Mouse (Mus musculus): ENCODE results near the gene Phactr3. TPM values are rescaled to one million over a fixed set of nuclear protein-coding genes. Genes with fewer than 3 reads are reported as not detected.

The Phactr3 gene
- total RNA-seq, 1 experiment, result 1.1 TPM

GRCm38 (mm10) chr2:178241374-178241773, 122.6 kb downstream of the Phactr3 start:
- no peak overlapping the region for H3K4me3 ChIP-seq (ENCODE audit: insufficient read depth in 1 of 2, low read depth in 1 of 2, low read length in 2 of 2, poor library complexity in 1 of 2, severe bottlenecking in 1 of 2)
- no peak overlapping the region for H3K9ac ChIP-seq (ENCODE audit: insufficient read depth, low read depth, low read length, poor library complexity, severe bottlenecking)
- no peak overlapping the region for H3K27ac ChIP-seq (ENCODE audit: insufficient read depth, low read depth, low read length, poor library complexity, severe bottlenecking)

GRCm38 (mm10) chr2:178242996-178243395, 124.2 kb downstream of the Phactr3 start:
- no peak for TF ChIP-seq MAFK (IDR thresholded peaks at IDR 0.05; ENCODE audit: insufficient read depth, low read depth, low read length)
- no peak for TF ChIP-seq CHD2 (IDR thresholded peaks at IDR 0.05; ENCODE audit: low read depth, low read length)
- no peak for TF ChIP-seq ZC3H11A (IDR thresholded peaks at IDR 0.05; ENCODE audit: borderline replicate concordance, low read depth, low read length)
- no peak for TF ChIP-seq HCFC1 (IDR thresholded peaks at IDR 0.05; ENCODE audit: borderline replicate concordance, insufficient read depth, low read length)
- no peak for TF ChIP-seq ZNF384 (IDR thresholded peaks at IDR 0.05; ENCODE audit: low read depth, low read length)
- in situ Hi-C loops (cut with MboI; ENCODE audit: low sequenced_read_pairs in 2 of 2, unreplicated experiment in 2 of 2), result no loop called here

More at GRCm38 (mm10) chr2:178241374-178241773, 122.6 kb downstream of the Phactr3 start:
- TF ChIP-seq HCFC1 (IDR thresholded peaks at IDR 0.05; ENCODE audit: borderline replicate concordance, insufficient read depth, low read length), result no peak
- no peak for TF ChIP-seq ZC3H11A (IDR thresholded peaks at IDR 0.05; ENCODE audit: borderline replicate concordance, low read depth, low read length)
- no peak for TF ChIP-seq MAFK (IDR thresholded peaks at IDR 0.05; ENCODE audit: insufficient read depth, low read depth, low read length)
- no peak for TF ChIP-seq CHD2 (IDR thresholded peaks at IDR 0.05; ENCODE audit: low read depth, low read length)
- no peak for TF ChIP-seq ZNF384 (IDR thresholded peaks at IDR 0.05; ENCODE audit: low read depth, low read length)
- H3K36me3 ChIP-seq (ENCODE audit: control insufficient read depth, insufficient read depth, low read length, poor library complexity, severe bottlenecking), result no peaks in the 10 kb centered on the region
- in situ Hi-C loops (cut with MboI; ENCODE audit: low sequenced_read_pairs in 2 of 2, unreplicated experiment in 2 of 2), result no loop called here
- peaks cover 0 to 4% of the 10 kb centered on the region in 2 experiments; a peak in 1 of 4 replicates for H3K4me1 ChIP-seq (ENCODE audit: control insufficient read depth in 2 of 2, insufficient read depth in 2 of 2, low read length in 2 of 2, poor library complexity in 1 of 2)
- no peaks in the 10 kb centered on the region for H3K9me3 ChIP-seq (ENCODE audit: control insufficient read depth, insufficient read depth, low read depth, low read length)
- DNase-seq (ENCODE audit: low read depth, low spot score), result no peak

GRCm38 (mm10) chr2:178244866-178245265, 126.1 kb downstream of the Phactr3 start:
- TF ChIP-seq CHD2 (IDR thresholded peaks at IDR 0.05; ENCODE audit: low read depth, low read length) (no peak), ZNF384 (IDR thresholded peaks at IDR 0.05; ENCODE audit: low read depth, low read length) (no peak), MAFK (IDR thresholded peaks at IDR 0.05; ENCODE audit: insufficient read depth, low read depth, low read length) (no peak), HCFC1 (IDR thresholded peaks at IDR 0.05; ENCODE audit: borderline replicate concordance, insufficient read depth, low read length) (no peak), ZC3H11A (IDR thresholded peaks at IDR 0.05; ENCODE audit: borderline replicate concordance, low read depth, low read length) (no peak)
- Histone ChIP-seq H3K9me3 (ENCODE audit: control insufficient read depth, insufficient read depth, low read depth, low read length) (no peaks in the 10 kb centered on the region), H3K4me1 (ENCODE audit: control insufficient read depth in 2 of 2, insufficient read depth in 2 of 2, low read length in 2 of 2, poor library complexity in 1 of 2) (peaks cover 0 to 3% of the 10 kb centered on the region in 2 experiments; a peak in 1 of 4 replicates), H3K36me3 (ENCODE audit: control insufficient read depth, insufficient read depth, low read length, poor library complexity, severe bottlenecking) (no peaks in the 10 kb centered on the region), H3K9ac (ENCODE audit: insufficient read depth, low read depth, low read length, poor library complexity, severe bottlenecking) (no peak overlapping the region), H3K27ac (ENCODE audit: insufficient read depth, low read depth, low read length, poor library complexity, severe bottlenecking) (no peak overlapping the region), H3K4me3 (ENCODE audit: insufficient read depth in 1 of 2, low read depth in 1 of 2, low read length in 2 of 2, poor library complexity in 1 of 2, severe bottlenecking in 1 of 2) (no peak overlapping the region)
- in situ Hi-C loops (cut with MboI; ENCODE audit: low sequenced_read_pairs in 2 of 2, unreplicated experiment in 2 of 2), result no loop called here
- no peak for DNase-seq (ENCODE audit: low read depth, low spot score)

More at GRCm38 (mm10) chr2:178242996-178243395, 124.2 kb downstream of the Phactr3 start:
- H3K9ac ChIP-seq (ENCODE audit: insufficient read depth, low read depth, low read length, poor library complexity, severe bottlenecking), result no peak overlapping the region
- H3K4me1 ChIP-seq (ENCODE audit: control insufficient read depth in 2 of 2, insufficient read depth in 2 of 2, low read length in 2 of 2, poor library complexity in 1 of 2), result peaks cover 0 to 4% of the 10 kb centered on the region in 2 experiments; a peak in 1 of 4 replicates
- H3K27ac ChIP-seq (ENCODE audit: insufficient read depth, low read depth, low read length, poor library complexity, severe bottlenecking), result no peak overlapping the region
- no peak for DNase-seq (ENCODE audit: low read depth, low spot score)
- no peaks in the 10 kb centered on the region for H3K9me3 ChIP-seq (ENCODE audit: control insufficient read depth, insufficient read depth, low read depth, low read length)
- no peaks in the 10 kb centered on the region for H3K36me3 ChIP-seq (ENCODE audit: control insufficient read depth, insufficient read depth, low read length, poor library complexity, severe bottlenecking)
- no peak overlapping the region for H3K4me3 ChIP-seq (ENCODE audit: insufficient read depth in 1 of 2, low read depth in 1 of 2, low read length in 2 of 2, poor library complexity in 1 of 2, severe bottlenecking in 1 of 2)

- Histone ChIP-seq H3K4me1 (ENCODE audit: control insufficient read depth in 2 of 2, insufficient read depth in 2 of 2, low read length in 2 of 2, poor library complexity in 1 of 2) (peaks cover 0 to 3% of the 10 kb centered on the region in 2 experiments; a peak in 1 of 4 replicates), H3K9me3 (ENCODE audit: control insufficient read depth, insufficient read depth, low read depth, low read length) (no peaks in the 10 kb centered on the region), H3K27ac (ENCODE audit: insufficient read depth, low read depth, low read length, poor library complexity, severe bottlenecking) (no peak overlapping the region), H3K9ac (ENCODE audit: insufficient read depth, low read depth, low read length, poor library complexity, severe bottlenecking) (no peak overlapping the region), H3K4me3 (ENCODE audit: insufficient read depth in 1 of 2, low read depth in 1 of 2, low read length in 2 of 2, poor library complexity in 1 of 2, severe bottlenecking in 1 of 2) (no peak overlapping the region), H3K36me3 (ENCODE audit: control insufficient read depth, insufficient read depth, low read length, poor library complexity, severe bottlenecking) (no peaks in the 10 kb centered on the region)
- no peak for TF ChIP-seq CHD2 (IDR thresholded peaks at IDR 0.05; ENCODE audit: low read depth, low read length)
- TF ChIP-seq ZC3H11A (IDR thresholded peaks at IDR 0.05; ENCODE audit: borderline replicate concordance, low read depth, low read length), result no peak
- TF ChIP-seq MAFK (IDR thresholded peaks at IDR 0.05; ENCODE audit: insufficient read depth, low read depth, low read length), result no peak
- no peak for TF ChIP-seq ZNF384 (IDR thresholded peaks at IDR 0.05; ENCODE audit: low read depth, low read length)
- in situ Hi-C loops (cut with MboI; ENCODE audit: low sequenced_read_pairs in 2 of 2, unreplicated experiment in 2 of 2), result no loop called here
- DNase-seq (ENCODE audit: low read depth, low spot score), result no peak
Observed at GRCm38 (mm10) chr2:178245841-178246240, 127.1 kb downstream of the Phactr3 start.

DNA sequence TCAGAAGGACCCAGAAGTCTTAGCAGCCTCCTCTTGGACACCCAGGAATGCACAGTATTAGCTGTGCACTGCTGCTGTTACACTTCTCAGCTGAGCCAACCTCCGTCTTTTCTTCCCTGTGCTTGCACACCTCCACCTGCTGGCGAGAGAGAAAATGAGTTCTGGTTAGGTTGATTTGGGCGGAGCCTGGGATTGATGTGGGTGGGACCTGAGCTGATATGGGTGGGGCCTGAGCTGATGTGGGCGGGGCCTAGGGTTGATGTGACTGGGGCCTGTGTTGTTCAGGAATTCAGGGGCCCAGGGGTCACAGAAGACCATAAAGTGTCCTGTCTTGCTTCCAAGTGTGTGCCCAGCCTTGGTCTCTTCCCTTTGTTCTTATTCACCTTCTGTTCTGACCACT, 128.0 kb downstream of the Phactr3 start:
- peak; percentile 55 for DNase-seq (ENCODE audit: low read depth, low spot score)
- H3K4me1 ChIP-seq (ENCODE audit: control insufficient read depth in 2 of 2, insufficient read depth in 2 of 2, low read length in 2 of 2, poor library complexity in 1 of 2), result no peaks in the 10 kb centered on the region
- TF ChIP-seq MAFK (IDR thresholded peaks at IDR 0.05; ENCODE audit: insufficient read depth, low read depth, low read length) (no peak), ZNF384 (IDR thresholded peaks at IDR 0.05; ENCODE audit: low read depth, low read length) (no peak), CHD2 (IDR thresholded peaks at IDR 0.05; ENCODE audit: low read depth, low read length) (no peak), ZC3H11A (IDR thresholded peaks at IDR 0.05; ENCODE audit: borderline replicate concordance, low read depth, low read length) (no peak), HCFC1 (IDR thresholded peaks at IDR 0.05; ENCODE audit: borderline replicate concordance, insufficient read depth, low read length) (no peak)
- H3K36me3 ChIP-seq (ENCODE audit: control insufficient read depth, insufficient read depth, low read length, poor library complexity, severe bottlenecking), result no peaks in the 10 kb centered on the region
- H3K27ac ChIP-seq (ENCODE audit: insufficient read depth, low read depth, low read length, poor library complexity, severe bottlenecking), result no peak overlapping the region
- H3K4me3 ChIP-seq (ENCODE audit: insufficient read depth in 1 of 2, low read depth in 1 of 2, low read length in 2 of 2, poor library complexity in 1 of 2, severe bottlenecking in 1 of 2), result no peak overlapping the region
- no peak overlapping the region for H3K9ac ChIP-seq (ENCODE audit: insufficient read depth, low read depth, low read length, poor library complexity, severe bottlenecking)
- H3K9me3 ChIP-seq (ENCODE audit: control insufficient read depth, insufficient read depth, low read depth, low read length), result no peaks in the 10 kb centered on the region
- in situ Hi-C loops (cut with MboI; ENCODE audit: low sequenced_read_pairs in 2 of 2, unreplicated experiment in 2 of 2), result no loop called here

All from ES-E14 (cell line).